Mouse (Mus musculus): ENCODE data around the gene Mbnl1. TPM values are rescaled to one million over a fixed set of nuclear protein-coding genes. Genes with fewer than 3 reads are reported as not detected.
"Not testable (repeated sequence)": the region's sequence is repeated elsewhere in the genome, so short reads cannot be mapped to it uniquely, and the experiment has no call there.

The Mbnl1 gene
- 168 and 169 TPM in 2 replicates for polyA plus RNA-seq (2015; fragmentation: Nextera tagmentation; extraction: Ambion mirVana)

DNA sequence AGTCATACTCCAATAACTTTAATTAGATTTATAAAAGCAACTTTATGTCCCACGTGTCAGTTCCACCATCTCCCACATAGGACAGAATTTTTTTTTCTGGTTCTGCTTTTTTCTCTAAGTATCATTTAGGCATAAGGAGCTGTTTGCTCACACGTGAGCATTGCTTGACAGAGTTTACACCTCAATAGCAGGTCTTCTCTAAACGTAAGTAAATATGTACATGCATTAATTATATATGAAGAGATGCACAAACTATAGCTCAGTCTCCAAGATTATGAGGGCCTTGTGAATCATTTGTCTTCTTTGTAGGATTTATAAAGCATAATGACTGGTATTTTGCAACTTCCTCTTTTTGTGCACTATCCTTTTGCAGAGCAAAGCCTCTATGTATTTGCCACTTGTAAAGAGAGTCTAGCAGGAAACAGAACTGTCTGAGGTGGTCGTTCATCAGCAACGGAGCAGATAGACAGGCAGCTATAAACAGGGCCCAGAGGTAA is at the start of gene Mbnl1:
Gene Mbnl1 (plus strand): TSS at position 150 of the 497 bp plus-strand sequence.
- Histone ChIP-seq H3K9me3 (no peaks in the 10 kb centered on the region), H3K4me3 (no peak within 1 kb of the TSS), H3K4me2 (no peak within 1 kb of the TSS), H3K4me1 (no peaks in the 10 kb centered on the region), H3K9ac (no peak within 1 kb of the TSS), H3K36me3 (no peaks in the 10 kb centered on the region), H3K27me3 (no peaks in the 10 kb centered on the region), H3K27ac (no peak within 1 kb of the TSS)
- ATAC-seq (ENCODE audit: borderline replicate concordance, extremely low read depth, low FRiP score, low TSS enrichment): no peak
- 39% methylated on average over 5 of the region's 5 CpGs for WGBS

DNA sequence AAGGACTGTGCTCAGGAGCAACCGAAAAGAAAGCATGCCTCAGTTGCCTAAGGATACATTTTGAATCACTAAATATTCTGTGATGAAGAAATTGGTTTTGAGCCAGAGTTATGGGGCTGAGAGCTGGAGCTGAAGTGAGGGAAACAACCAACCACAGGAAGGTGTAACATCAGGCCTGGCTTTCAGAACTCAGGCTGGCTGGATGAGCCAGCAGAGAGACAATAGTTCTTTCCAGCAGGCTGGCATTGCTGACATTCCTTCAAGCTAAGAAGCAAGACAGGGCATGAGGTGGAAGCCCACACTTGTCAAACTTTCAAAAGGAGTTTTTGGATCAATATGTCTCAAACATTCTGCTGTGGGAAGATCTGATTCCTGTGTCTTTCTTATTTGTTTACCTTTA is 48.5 kb upstream of the Mbnl1 start:
- ATAC-seq (ENCODE audit: borderline replicate concordance, extremely low read depth, low FRiP score, low TSS enrichment): no peak
- no peaks in the 10 kb centered on the region for H3K9me3 ChIP-seq
- no peaks in the 10 kb centered on the region for H3K36me3 ChIP-seq
- H3K4me3 ChIP-seq: no peak overlapping the region
- WGBS: 71% methylated on average over 1 of the region's 1 CpGs
- no peaks in the 10 kb centered on the region for H3K27me3 ChIP-seq
- no peak overlapping the region for H3K27ac ChIP-seq
- no peak overlapping the region for H3K9ac ChIP-seq
- H3K4me2 ChIP-seq: no peak overlapping the region
- H3K4me1 ChIP-seq: no peaks in the 10 kb centered on the region

DNA sequence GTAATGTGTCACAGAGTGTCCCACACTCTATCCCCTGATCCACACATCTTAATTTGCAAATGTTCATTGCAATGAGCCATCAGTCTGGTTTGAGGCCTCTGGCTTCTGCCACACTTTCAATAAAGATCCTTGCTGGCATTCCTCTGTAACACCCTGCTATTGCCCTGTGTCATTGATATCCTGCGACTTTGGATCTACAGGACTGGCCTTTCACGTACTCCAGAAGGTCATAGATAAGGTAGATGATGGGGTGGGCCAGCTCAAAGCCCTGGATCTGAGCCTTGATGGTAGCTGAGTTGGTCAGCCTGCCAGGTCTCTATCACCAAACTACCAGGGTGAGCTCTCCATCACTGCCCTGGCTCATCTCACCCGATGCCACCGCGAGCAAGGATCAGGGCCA is 43.6 kb upstream of the Mbnl1 start:
- no peaks in the 10 kb centered on the region for H3K27me3 ChIP-seq
- no peaks in the 10 kb centered on the region for H3K4me1 ChIP-seq
- no peak overlapping the region for H3K4me2 ChIP-seq
- H3K4me3 ChIP-seq: no peak overlapping the region
- no peaks in the 10 kb centered on the region for H3K36me3 ChIP-seq
- ATAC-seq (ENCODE audit: borderline replicate concordance, extremely low read depth, low FRiP score, low TSS enrichment): no peak
- H3K9me3 ChIP-seq: no peaks in the 10 kb centered on the region
- H3K27ac ChIP-seq: no peak overlapping the region
- 81% methylated on average over 5 of the region's 5 CpGs for WGBS
- no peak overlapping the region for H3K9ac ChIP-seq

DNA sequence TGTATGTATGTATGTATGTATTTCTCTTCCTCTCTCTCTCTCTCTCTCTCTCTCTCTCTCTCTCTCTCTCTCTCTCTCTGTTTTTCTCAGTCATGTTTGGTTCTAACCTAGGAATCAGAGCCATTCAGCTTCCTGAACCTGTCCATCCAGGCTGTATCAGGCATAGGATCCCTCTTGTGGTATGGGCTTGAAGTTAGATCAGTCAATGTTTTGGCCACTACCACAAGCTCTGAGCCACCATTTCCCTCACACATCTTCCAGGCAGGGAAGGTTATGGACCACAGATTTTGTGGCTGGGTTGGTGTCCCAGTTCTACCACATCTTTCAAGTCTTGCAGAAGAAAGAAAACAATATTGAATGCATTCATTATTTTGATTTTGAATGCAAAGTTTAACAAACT is 35.4 kb upstream of the Mbnl1 start:
- H3K27me3 ChIP-seq: no peaks in the 10 kb centered on the region
- H3K27ac ChIP-seq: peak overlapping the region; percentile 32; the same call in 1 of the 2 replicates
- H3K36me3 ChIP-seq: no peaks in the 10 kb centered on the region
- H3K4me3 ChIP-seq: no peak overlapping the region
- H3K4me1 ChIP-seq: peaks cover 10% of the 10 kb centered on the region; the same call in 1 of the 2 replicates
- H3K4me2 ChIP-seq: no peak overlapping the region
- H3K9me3 ChIP-seq: no peaks in the 10 kb centered on the region
- no peak for ATAC-seq (ENCODE audit: borderline replicate concordance, extremely low read depth, low FRiP score, low TSS enrichment)
- H3K9ac ChIP-seq: no peak overlapping the region

- Histone ChIP-seq H3K9ac (no peak overlapping the region), H3K27ac (peak overlapping the region; percentile 32; the same call in 1 of the 2 replicates), H3K4me1 (peaks cover 10% of the 10 kb centered on the region; the same call in 1 of the 2 replicates), H3K4me3 (no peak overlapping the region), H3K4me2 (no peak overlapping the region), H3K36me3 (no peaks in the 10 kb centered on the region), H3K27me3 (no peaks in the 10 kb centered on the region), H3K9me3 (no peaks in the 10 kb centered on the region)
- WGBS: 32% methylated on average over 1 of the region's 1 CpGs
- ATAC-seq (ENCODE audit: borderline replicate concordance, extremely low read depth, low FRiP score, low TSS enrichment): no peak; the same call in 1 of the 2 replicates
Measured at GRCm38 (mm10) chr3:60437678-60438232, 34.9 kb upstream of the Mbnl1 start.

GRCm38 (mm10) chr3:60438715-60439114 is 33.9 kb upstream of the Mbnl1 start:
- WGBS: 93% methylated on average over 1 of the region's 1 CpGs

DNA sequence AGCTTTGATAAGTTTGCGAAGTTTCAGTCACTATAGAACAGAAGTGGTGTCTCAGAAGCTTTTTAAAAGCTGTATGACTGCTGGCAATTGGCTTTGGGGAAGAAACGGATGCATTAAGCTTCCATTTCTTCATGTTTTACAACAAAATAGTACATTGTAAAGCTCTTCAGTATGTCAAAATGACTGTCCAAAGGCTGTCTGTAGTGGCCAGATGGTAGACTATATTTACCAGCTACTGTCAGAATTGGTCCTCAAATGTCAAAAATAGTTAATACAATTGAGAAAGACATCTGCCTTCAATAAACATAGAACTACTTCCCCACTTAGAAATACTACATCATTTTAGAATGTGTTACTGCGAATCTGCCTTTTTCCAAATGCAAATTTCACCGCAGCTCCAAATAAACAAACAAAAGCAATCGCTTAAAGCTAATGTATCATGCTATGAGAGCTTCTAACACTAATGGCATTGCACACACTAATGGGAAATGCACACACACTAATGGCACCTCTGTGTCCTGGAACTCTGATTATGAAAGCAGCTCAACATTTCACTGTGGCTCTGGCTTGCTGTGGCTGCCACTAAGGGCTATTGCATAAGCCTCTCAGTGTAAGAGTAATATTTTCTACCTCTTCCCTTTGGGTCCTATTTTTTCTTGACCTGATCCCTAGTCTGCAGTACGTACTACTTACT is 10.7 kb upstream of the Mbnl1 start:
- H3K4me3 ChIP-seq: no peak overlapping the region
- H3K36me3 ChIP-seq: no peaks in the 10 kb centered on the region
- H3K4me2 ChIP-seq: no peak overlapping the region; the same call in 1 of the 2 replicates
- H3K4me1 ChIP-seq: no peaks in the 10 kb centered on the region
- peak; percentile 57; the same call in 1 of the 2 replicates for ATAC-seq (ENCODE audit: borderline replicate concordance, extremely low read depth, low FRiP score, low TSS enrichment)
- WGBS: 49% methylated on average over 6 of the region's 6 CpGs
- no peaks in the 10 kb centered on the region for H3K9me3 ChIP-seq
- no peaks in the 10 kb centered on the region for H3K27me3 ChIP-seq
- H3K27ac ChIP-seq: no peak overlapping the region
- H3K9ac ChIP-seq: no peak overlapping the region

More at GRCm38 (mm10) chr3:60438715-60439114, 33.9 kb upstream of the Mbnl1 start:
- Histone ChIP-seq H3K4me1 (peaks cover 10% of the 10 kb centered on the region; the same call in 1 of the 2 replicates), H3K36me3 (no peaks in the 10 kb centered on the region), H3K4me3 (no peak overlapping the region), H3K27me3 (no peaks in the 10 kb centered on the region), H3K4me2 (no peak overlapping the region), H3K9me3 (no peaks in the 10 kb centered on the region), H3K27ac (no peak overlapping the region), H3K9ac (no peak overlapping the region)
- ATAC-seq (ENCODE audit: borderline replicate concordance, extremely low read depth, low FRiP score, low TSS enrichment): no peak

GRCm38 (mm10) chr3:60468667-60469066 is 4.0 kb upstream of the Mbnl1 start:
- not testable (repeated sequence) for H3K4me2 ChIP-seq; H3K9ac ChIP-seq; H3K36me3 ChIP-seq; H3K4me1 ChIP-seq; H3K27me3 ChIP-seq; ATAC-seq (ENCODE audit: borderline replicate concordance, extremely low read depth, low FRiP score, low TSS enrichment); H3K27ac ChIP-seq; H3K4me3 ChIP-seq; H3K9me3 ChIP-seq
- WGBS: 66% methylated on average over 2 of the region's 3 CpGs

GRCm38 (mm10) chr3:60469170-60469805 is 3.3 kb upstream of the Mbnl1 start:
- not testable (repeated sequence) for H3K4me3 ChIP-seq; H3K9ac ChIP-seq; H3K36me3 ChIP-seq; H3K4me1 ChIP-seq; H3K27me3 ChIP-seq; ATAC-seq (ENCODE audit: borderline replicate concordance, extremely low read depth, low FRiP score, low TSS enrichment); H3K4me2 ChIP-seq; H3K9me3 ChIP-seq
- 74% methylated on average over 2 of the region's 3 CpGs for WGBS
- 0 out of 2 replicates have a peak overlapping the region, but pooled peaks have one; percentile 19 for H3K27ac ChIP-seq

DNA sequence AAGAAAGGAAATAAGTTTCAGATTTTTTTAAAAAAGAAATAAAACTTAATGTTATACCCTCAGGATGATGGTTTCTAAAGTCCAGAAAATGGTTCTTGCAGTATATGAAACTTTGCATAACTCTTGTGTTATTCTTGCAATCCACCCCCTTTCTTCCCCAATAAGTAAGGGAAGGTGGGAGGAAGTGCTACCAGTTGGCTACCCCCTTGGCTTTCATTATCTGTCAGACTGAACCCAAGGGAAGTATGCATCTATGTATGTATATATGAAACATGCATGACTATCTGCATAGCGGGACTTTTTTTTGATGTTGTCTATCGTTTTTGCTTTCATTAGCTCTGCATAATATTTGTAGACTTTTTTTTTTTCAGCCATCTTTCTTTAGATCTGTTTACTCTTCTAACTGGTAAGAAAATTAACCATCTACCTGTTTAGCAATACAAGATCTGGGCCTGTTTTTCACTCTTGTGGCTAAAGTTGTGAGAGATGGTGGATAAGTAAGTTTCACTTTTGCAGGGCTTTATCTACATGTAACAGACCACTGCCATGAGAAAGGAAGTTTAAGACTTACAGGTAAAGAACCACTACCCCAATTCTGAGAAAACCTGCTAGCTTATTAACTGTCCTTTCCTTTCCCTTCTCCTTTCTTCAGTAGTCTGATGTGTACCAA is 484 bp upstream of the Mbnl1 start:
- H3K27ac ChIP-seq: no peak overlapping the region
- 82% methylated on average over 2 of the region's 2 CpGs for WGBS

GRCm38 (mm10) chr3:60473861-60474653 is 1.4 kb downstream of the Mbnl1 start:
- H3K36me3 ChIP-seq: no peaks in the 10 kb centered on the region
- H3K4me3 ChIP-seq: no peak overlapping the region
- no peak overlapping the region for H3K4me2 ChIP-seq
- H3K27ac ChIP-seq: no peak overlapping the region
- no peak for ATAC-seq (ENCODE audit: borderline replicate concordance, extremely low read depth, low FRiP score, low TSS enrichment)
- no peaks in the 10 kb centered on the region for H3K27me3 ChIP-seq
- H3K9me3 ChIP-seq: no peaks in the 10 kb centered on the region
- H3K9ac ChIP-seq: no peak overlapping the region
- H3K4me1 ChIP-seq: no peaks in the 10 kb centered on the region
- WGBS: 84% methylated on average over 11 of the region's 11 CpGs

More for the DNA sequence above, 484 bp upstream of the Mbnl1 start:
- H3K4me3 ChIP-seq: no peak overlapping the region
- no peaks in the 10 kb centered on the region for H3K27me3 ChIP-seq
- H3K4me1 ChIP-seq: no peaks in the 10 kb centered on the region
- H3K36me3 ChIP-seq: no peaks in the 10 kb centered on the region
- H3K9me3 ChIP-seq: no peaks in the 10 kb centered on the region
- no peak overlapping the region for H3K9ac ChIP-seq
- no peak overlapping the region for H3K4me2 ChIP-seq
- ATAC-seq (ENCODE audit: borderline replicate concordance, extremely low read depth, low FRiP score, low TSS enrichment): no peak
